Mouse (Mus musculus): Measurements from ENCODE around the gene Emc10. TPM values are rescaled to one million over a fixed set of nuclear protein-coding genes. Genes with fewer than 3 reads are reported as not detected.

Emc10 gene
- total and polyA plus RNA-seq, 3 experiments, result 91.4 to 149 TPM; not detected in 1

DNA sequence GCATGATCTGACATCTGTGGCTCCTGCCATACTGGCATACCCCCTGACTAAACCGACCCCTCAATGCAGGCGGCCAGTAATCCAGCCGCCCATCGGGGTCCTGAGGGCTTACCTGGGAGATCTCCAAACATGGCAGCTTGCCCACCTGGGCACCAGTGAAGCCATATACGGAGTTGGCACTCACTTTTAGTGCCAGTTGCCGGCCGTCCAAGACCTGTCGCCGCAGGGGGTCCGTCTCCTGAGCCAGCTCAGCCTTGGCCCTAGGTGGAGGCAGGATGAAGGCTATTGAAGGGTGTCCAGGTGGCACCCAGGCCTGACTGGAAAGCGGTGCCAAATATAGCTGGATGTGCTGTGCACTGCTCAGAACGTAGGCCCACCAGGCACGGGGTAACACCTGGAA lies 41.2 kb upstream of the Emc10 start:
- Histone ChIP-seq H3K79me2 (ENCODE audit: control insufficient read depth, insufficient read depth, low read length, poor library complexity) (no peaks in the 10 kb centered on the region), H3K9ac (ENCODE audit: control insufficient read depth, low read depth, low read length, poor library complexity, severe bottlenecking) (no peak overlapping the region), H3K4me3 (ENCODE audit: control insufficient read depth in 1 of 2, insufficient read depth in 1 of 2, low read depth in 2 of 2, low read length in 2 of 2) (no peak overlapping the region), H3K27me3 (ENCODE audit: control insufficient read depth in 1 of 2, insufficient read depth in 2 of 2, low read length in 2 of 2) (no peaks in the 10 kb centered on the region), H3K4me1 (ENCODE audit: control insufficient read depth in 1 of 2, insufficient read depth in 2 of 2, low read length in 2 of 2) (no peaks in the 10 kb centered on the region), H3K36me3 (ENCODE audit: control insufficient read depth in 1 of 2, insufficient read depth in 2 of 2, low read length in 2 of 2) (no peaks in the 10 kb centered on the region), H3K9me3 (replicated peaks; ENCODE audit: insufficient read depth, low read length) (no peaks in the 10 kb centered on the region), H3K27ac (ENCODE audit: control insufficient read depth, low read depth, low read length) (no peak overlapping the region)
- no peak for TF ChIP-seq NELFE (IDR thresholded peaks at IDR 0.05; ENCODE audit: low read depth, low read length)
- no peak for TF ChIP-seq ZMIZ1 (IDR thresholded peaks at IDR 0.05; ENCODE audit: low read depth, low read length)
- no peak for TF ChIP-seq MYC (IDR thresholded peaks at IDR 0.05; ENCODE audit: low read depth, low read length)
- no peak for TF ChIP-seq MXI1 (IDR thresholded peaks at IDR 0.05; ENCODE audit: low read depth, low read length)
- TF ChIP-seq MEF2A (IDR thresholded peaks at IDR 0.05; ENCODE audit: extremely low read depth, insufficient replicate concordance, low read depth, low read length, poor library complexity, severe bottlenecking), result no peak
- no peak for DNase-seq (ENCODE audit: low read depth, low spot score)

- no peaks in the 10 kb centered on the region for H3K27me3 ChIP-seq (ENCODE audit: control insufficient read depth in 1 of 2, insufficient read depth in 2 of 2, low read length in 2 of 2)
- H3K36me3 ChIP-seq (ENCODE audit: control insufficient read depth in 1 of 2, insufficient read depth in 2 of 2, low read length in 2 of 2), result no peaks in the 10 kb centered on the region
- TF ChIP-seq RCOR1 (IDR thresholded peaks at IDR 0.05; ENCODE audit: low read depth, low read length), result no peak
- no peak overlapping the region for H3K4me3 ChIP-seq (ENCODE audit: control insufficient read depth in 1 of 2, insufficient read depth in 1 of 2, low read depth in 2 of 2, low read length in 2 of 2)
- H3K9me3 ChIP-seq (replicated peaks; ENCODE audit: insufficient read depth, low read length), result no peaks in the 10 kb centered on the region
- H3K79me2 ChIP-seq (ENCODE audit: control insufficient read depth, insufficient read depth, low read length, poor library complexity), result no peaks in the 10 kb centered on the region
- no peaks in the 10 kb centered on the region for H3K4me1 ChIP-seq (ENCODE audit: control insufficient read depth in 1 of 2, insufficient read depth in 2 of 2, low read length in 2 of 2)
- H3K27ac ChIP-seq (ENCODE audit: control insufficient read depth, low read depth, low read length), result no peak overlapping the region
- DNase-seq (ENCODE audit: low read depth, low spot score), result no peak
- no peak overlapping the region for H3K9ac ChIP-seq (ENCODE audit: control insufficient read depth, low read depth, low read length, poor library complexity, severe bottlenecking)
These were observed 40.7 kb upstream of the Emc10 start for GRCm38 (mm10) chr7:44537009-44537408.

DNA sequence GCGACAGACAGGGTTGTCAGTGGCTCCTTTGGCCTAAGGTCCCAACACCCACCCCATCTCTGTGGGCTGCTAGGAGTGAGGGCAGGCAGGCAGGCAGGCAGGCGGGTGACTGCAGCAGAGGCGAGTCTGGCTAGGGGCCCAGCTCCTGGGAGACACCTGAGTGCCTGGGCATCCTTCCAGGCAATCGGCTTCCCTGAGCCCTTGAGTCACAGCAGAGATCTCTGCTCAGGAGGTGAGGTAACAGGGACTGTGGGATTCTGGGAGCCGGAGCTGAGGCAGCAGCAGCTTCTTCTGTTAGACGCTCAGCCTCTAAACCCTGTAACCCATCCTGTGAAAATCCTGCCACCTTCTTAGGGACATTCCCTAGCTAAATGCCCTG lies 40.2 kb upstream of the Emc10 start:
- no peaks in the 10 kb centered on the region for H3K9me3 ChIP-seq (replicated peaks; ENCODE audit: insufficient read depth, low read length)
- no peak for TF ChIP-seq GABPA (IDR thresholded peaks at IDR 0.05; ENCODE audit: low read depth, low read length)
- TF ChIP-seq MYB (IDR thresholded peaks at IDR 0.05; ENCODE audit: low read depth, low read length), result no peak
- TF ChIP-seq ZKSCAN1 (IDR thresholded peaks at IDR 0.05; ENCODE audit: low read depth, low read length), result no peak
- TF ChIP-seq USF1 (IDR thresholded peaks at IDR 0.05; ENCODE audit: low read depth, low read length), result no peak
- no peak for TF ChIP-seq NRF1 (IDR thresholded peaks at IDR 0.05; ENCODE audit: insufficient read depth, low read depth, low read length, poor library complexity, severe bottlenecking)
- no peak for TF ChIP-seq NELFE (IDR thresholded peaks at IDR 0.05; ENCODE audit: low read depth, low read length)
- no peak for TF ChIP-seq CHD1 (IDR thresholded peaks at IDR 0.05; ENCODE audit: low read depth, low read length)
- TF ChIP-seq POLR2A (IDR thresholded peaks at IDR 0.05; ENCODE audit: control insufficient read depth in 1 of 2, insufficient read depth in 1 of 2, low read depth in 1 of 2, low read length in 2 of 2, poor library complexity in 1 of 2), result no peak
- TF ChIP-seq MAX (IDR thresholded peaks at IDR 0.05; ENCODE audit: low read length), result no peak
- no peak for TF ChIP-seq POLR2AphosphoS2 (IDR thresholded peaks at IDR 0.05; ENCODE audit: low read length)
- TF ChIP-seq SIN3A (IDR thresholded peaks at IDR 0.05; ENCODE audit: low read length), result no peak
- TF ChIP-seq CHD2 (IDR thresholded peaks at IDR 0.05; ENCODE audit: low read length), result no peak
- TF ChIP-seq ETS1 (IDR thresholded peaks at IDR 0.05; ENCODE audit: low read depth, low read length), result no peak
- TF ChIP-seq SMC3 (IDR thresholded peaks at IDR 0.05; ENCODE audit: low read depth, low read length), result no peak
- no peak for TF ChIP-seq KAT2A (conservative IDR thresholded peaks at IDR 0.05; ENCODE audit: low read depth, low read length)
- TF ChIP-seq USF2 (IDR thresholded peaks at IDR 0.05; ENCODE audit: borderline replicate concordance in 1 of 2, insufficient read depth in 1 of 2, low read depth in 1 of 2, low read length in 2 of 2), result no peak
- no peak for DNase-seq (ENCODE audit: low read depth, low spot score)
- H3K4me1 ChIP-seq (ENCODE audit: control insufficient read depth in 1 of 2, insufficient read depth in 2 of 2, low read length in 2 of 2), result no peaks in the 10 kb centered on the region
- no peaks in the 10 kb centered on the region for H3K27me3 ChIP-seq (ENCODE audit: control insufficient read depth in 1 of 2, insufficient read depth in 2 of 2, low read length in 2 of 2)
- no peak overlapping the region for H3K4me3 ChIP-seq (ENCODE audit: control insufficient read depth in 1 of 2, insufficient read depth in 1 of 2, low read depth in 2 of 2, low read length in 2 of 2)
- H3K27ac ChIP-seq (ENCODE audit: control insufficient read depth, low read depth, low read length), result no peak overlapping the region
- H3K79me2 ChIP-seq (ENCODE audit: control insufficient read depth, insufficient read depth, low read length, poor library complexity), result no peaks in the 10 kb centered on the region
- H3K36me3 ChIP-seq (ENCODE audit: control insufficient read depth in 1 of 2, insufficient read depth in 2 of 2, low read length in 2 of 2), result no peaks in the 10 kb centered on the region
- H3K9ac ChIP-seq (ENCODE audit: control insufficient read depth, low read depth, low read length, poor library complexity, severe bottlenecking), result no peak overlapping the region
